Mouse (Mus musculus) adrenal gland (tissue): ENCODE results near the gene Ccdc62.

Experiments used
- intact Hi-C: fragments of 180-260 bp; cut with DNase I; formaldehyde crosslinking; loops from one replicate; pipeline ENCODE4 v1.15.1; 2025

Gene Ccdc62

GRCm38 (mm10) chr5:123933957-123934591, 3.6 kb downstream of the Ccdc62 start:
- intact Hi-C loops = no loop called here

- intact Hi-C loops = no loop called here
Measured at GRCm38 (mm10) chr5:123935931-123936330, 5.5 kb downstream of the Ccdc62 start.

- intact Hi-C loops = no loop called here
Measured at GRCm38 (mm10) chr5:123938479-123938878, 8.0 kb downstream of the Ccdc62 start.

- intact Hi-C loops = loop anchor here (2.0 to 5.0 kb wide), 2 partner anchors 46 to 136 kb away; no protein-coding TSS in a partner anchor
Measured at GRCm38 (mm10) chr5:123946546-123946945, 16.1 kb downstream of the Ccdc62 start.

- intact Hi-C loops = loop anchor here (2.0 to 5.0 kb wide), 2 partner anchors 46 to 135 kb away; no protein-coding TSS in a partner anchor
Measured at GRCm38 (mm10) chr5:123947041-123947761, 16.7 kb downstream of the Ccdc62 start.

- intact Hi-C loops = no loop called here
Measured at GRCm38 (mm10) chr5:123952365-123953045, 22.0 kb downstream of the Ccdc62 start.

GRCm38 (mm10) chr5:123957213-123957612, 26.7 kb downstream of the Ccdc62 start:
- intact Hi-C loops = no loop called here

GRCm38 (mm10) chr5:123959018-123959417, 28.5 kb downstream of the Ccdc62 start:
- intact Hi-C loops = no loop called here

GRCm38 (mm10) chr5:123960129-123960528, 29.6 kb downstream of the Ccdc62 start:
- intact Hi-C loops = no loop called here

GRCm38 (mm10) chr5:123961046-123961445, 30.6 kb downstream of the Ccdc62 start:
- intact Hi-C loops = no loop called here

GRCm38 (mm10) chr5:123964208-123964607, 33.7 kb downstream of the Ccdc62 start:
- intact Hi-C loops = no loop called here

GRCm38 (mm10) chr5:123966759-123967158, 36.3 kb downstream of the Ccdc62 start:
- intact Hi-C loops = no loop called here

- intact Hi-C loops = no loop called here
Measured at GRCm38 (mm10) chr5:123968468-123968867, 38.0 kb downstream of the Ccdc62 start.

GRCm38 (mm10) chr5:123969216-123969615, 38.7 kb downstream of the Ccdc62 start:
- intact Hi-C loops = no loop called here

- intact Hi-C loops = no loop called here
Measured at GRCm38 (mm10) chr5:123970576-123970975, 40.1 kb downstream of the Ccdc62 start.

GRCm38 (mm10) chr5:123972453-123972852, 42.0 kb downstream of the Ccdc62 start:
- intact Hi-C loops = no loop called here

GRCm38 (mm10) chr5:123973299-123974178, 43.1 kb downstream of the Ccdc62 start, which contains the start of gene Hip1r:
Gene Hip1r (plus strand): TSS chr5:123973628.
- intact Hi-C loops = no loop called here

- intact Hi-C loops = no loop called here
Measured at GRCm38 (mm10) chr5:123974179-123974485, 43.7 kb downstream of the Ccdc62 start.

- intact Hi-C loops = no loop called here
Measured at GRCm38 (mm10) chr5:123974616-123975111, 44.2 kb downstream of the Ccdc62 start.

GRCm38 (mm10) chr5:123975668-123976180, 45.2 kb downstream of the Ccdc62 start:
- intact Hi-C loops = no loop called here

- intact Hi-C loops = no loop called here
Measured at GRCm38 (mm10) chr5:123977231-123977630, 46.8 kb downstream of the Ccdc62 start.
